Mouse (Mus musculus) ES-E14 (cell line): ENCODE results near the gene 1700003E16Rik.
"Not testable (repeated sequence)": the region's sequence is repeated elsewhere in the genome, so short reads cannot be mapped to it uniquely, and the experiment has no call there.

Source experiments
- CHD2 ChIP-seq: IDR thresholded peaks from 2 replicates; pipeline ENCODE4 v1.6.1; 2014; ENCODE audit warnings: mild to moderate bottlenecking, low read depth, low read length, inconsistent platforms
- HCFC1 ChIP-seq: IDR thresholded peaks from 2 replicates; pipeline ENCODE4 v1.6.1; 2012; ENCODE audit warnings: low read length, inconsistent platforms, borderline replicate concordance; ENCODE audit not compliant: insufficient read depth
- MAFK ChIP-seq: IDR thresholded peaks from 2 replicates; pipeline ENCODE4 v1.6.1; 2014; ENCODE audit warnings: mild to moderate bottlenecking, low read depth, low read length, inconsistent platforms; ENCODE audit not compliant: insufficient read depth
- ZC3H11A ChIP-seq: IDR thresholded peaks from 2 replicates; pipeline ENCODE4 v1.6.1; 2012; ENCODE audit warnings: low read depth, mild to moderate bottlenecking, inconsistent platforms, low read length, borderline replicate concordance
- ZNF384 ChIP-seq: IDR thresholded peaks from 2 replicates; pipeline ENCODE4 v1.6.1; 2012; ENCODE audit warnings: low read depth, low read length, inconsistent platforms

DNA sequence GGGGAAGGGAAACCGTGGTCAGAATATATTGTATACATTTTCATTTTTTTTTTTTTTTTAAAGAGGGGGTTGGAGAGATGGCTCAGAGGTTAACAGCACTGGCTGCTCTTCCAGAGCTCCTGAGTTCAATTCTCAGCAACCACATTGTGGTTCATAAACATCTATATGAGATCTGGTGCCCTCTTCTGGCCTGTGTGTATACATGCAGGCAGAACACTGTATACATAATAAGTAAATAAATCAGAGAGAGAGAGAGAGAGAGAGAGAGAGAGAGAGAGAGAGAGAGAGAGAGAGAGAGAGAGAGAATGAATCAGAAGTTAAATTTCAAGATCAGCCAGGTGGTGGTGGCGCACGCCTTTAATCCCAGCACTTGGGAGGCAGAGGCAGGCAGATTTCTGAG lies 3.3 kb downstream of the 1700003E16Rik start:
- TF ChIP-seq CHD2, ZNF384, ZC3H11A, MAFK, HCFC1: not testable (repeated sequence)
